Mouse (Mus musculus) T-cell, adult 2 months (primary cell): ENCODE measurements around the gene 2310030G06Rik.

Experiments used
- DNase-seq: peaks from one replicate; pipeline ENCODE4 v3.0.0; 2022; ENCODE audit warnings: low spot score

Gene 2310030G06Rik

DNA sequence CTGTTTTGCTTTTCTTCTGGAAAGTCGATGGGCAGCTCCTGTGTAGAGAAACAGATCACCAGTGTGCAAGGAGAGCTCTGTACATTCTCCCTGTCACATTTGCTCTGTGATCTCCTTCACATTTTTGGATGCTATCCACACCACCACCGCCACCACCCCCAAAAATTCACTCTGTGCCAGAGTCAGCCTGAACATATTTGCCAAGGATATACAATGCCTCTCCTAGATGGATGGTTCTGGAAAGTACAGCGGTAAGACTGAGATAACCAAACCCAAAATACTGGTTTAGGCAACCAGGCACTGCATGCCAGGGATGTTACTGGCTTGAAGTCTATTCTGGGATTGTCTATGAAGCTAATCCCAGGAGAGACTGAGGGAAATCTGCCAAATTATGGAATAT lies 4.1 kb downstream of the 2310030G06Rik start:
- DNase-seq, result no peak

- DNase-seq, result no peak
Measured at GRCm38 (mm10) chr9:50740867-50741784, 5.2 kb downstream of the 2310030G06Rik start.

DNA sequence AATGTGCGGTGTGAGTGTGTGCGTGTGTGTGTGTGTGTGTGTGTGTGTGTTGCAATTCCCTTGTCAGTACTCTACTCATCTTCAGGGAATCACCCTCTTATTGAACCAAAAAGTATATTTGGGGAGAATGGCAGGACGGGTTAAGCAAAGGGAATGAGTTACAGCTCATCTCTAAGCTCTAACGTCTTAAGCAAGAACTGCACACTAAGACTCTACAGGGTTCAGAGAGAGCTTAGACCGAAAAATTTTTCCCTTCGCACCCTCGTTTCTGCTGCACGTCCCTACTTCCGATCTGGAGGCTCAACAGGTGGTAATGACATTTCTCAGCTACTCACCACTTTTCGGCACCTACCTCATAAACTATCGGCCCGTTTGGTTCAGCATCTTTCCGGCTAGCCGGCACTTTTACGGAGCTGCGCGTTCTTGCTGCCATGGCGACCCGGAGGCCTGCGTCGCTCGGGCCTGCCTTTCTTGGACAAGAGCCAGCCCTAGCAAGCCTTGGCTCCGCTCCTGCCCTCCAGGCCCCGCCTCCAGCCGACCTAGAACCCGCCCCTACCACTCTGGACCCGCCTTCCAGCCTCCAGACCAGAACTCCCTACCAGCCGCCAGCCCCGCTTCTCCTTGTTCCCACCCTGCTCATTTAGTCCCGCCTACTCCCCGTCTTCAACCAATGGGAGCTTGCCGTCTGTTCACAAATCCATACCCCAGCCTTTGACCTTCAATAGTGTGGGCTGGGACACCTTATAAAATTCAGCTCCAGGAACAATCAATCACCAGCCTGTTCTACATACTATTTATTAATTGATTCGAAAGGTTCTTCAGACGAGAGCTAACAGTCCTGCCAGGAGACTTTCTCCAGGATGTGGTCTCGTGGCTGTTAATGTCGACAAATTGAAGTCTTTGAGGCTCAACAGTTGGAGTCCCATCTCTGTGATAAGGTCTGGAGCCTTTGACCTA lies 7.1 kb downstream of the 2310030G06Rik start, which contains the start of gene Dixdc1:
Gene Dixdc1, minus strand, starts transcription at position 604 of the 957 bp plus-strand sequence.
- peak; percentile 81 for DNase-seq

- no peak for DNase-seq
Measured at GRCm38 (mm10) chr9:50734989-50735388, 11.3 kb downstream of the 2310030G06Rik start.

- no peak for DNase-seq
Measured at GRCm38 (mm10) chr9:50732560-50732959, 13.8 kb downstream of the 2310030G06Rik start.

- no peak for DNase-seq
Measured at GRCm38 (mm10) chr9:50729600-50729999, 16.7 kb downstream of the 2310030G06Rik start.

DNA sequence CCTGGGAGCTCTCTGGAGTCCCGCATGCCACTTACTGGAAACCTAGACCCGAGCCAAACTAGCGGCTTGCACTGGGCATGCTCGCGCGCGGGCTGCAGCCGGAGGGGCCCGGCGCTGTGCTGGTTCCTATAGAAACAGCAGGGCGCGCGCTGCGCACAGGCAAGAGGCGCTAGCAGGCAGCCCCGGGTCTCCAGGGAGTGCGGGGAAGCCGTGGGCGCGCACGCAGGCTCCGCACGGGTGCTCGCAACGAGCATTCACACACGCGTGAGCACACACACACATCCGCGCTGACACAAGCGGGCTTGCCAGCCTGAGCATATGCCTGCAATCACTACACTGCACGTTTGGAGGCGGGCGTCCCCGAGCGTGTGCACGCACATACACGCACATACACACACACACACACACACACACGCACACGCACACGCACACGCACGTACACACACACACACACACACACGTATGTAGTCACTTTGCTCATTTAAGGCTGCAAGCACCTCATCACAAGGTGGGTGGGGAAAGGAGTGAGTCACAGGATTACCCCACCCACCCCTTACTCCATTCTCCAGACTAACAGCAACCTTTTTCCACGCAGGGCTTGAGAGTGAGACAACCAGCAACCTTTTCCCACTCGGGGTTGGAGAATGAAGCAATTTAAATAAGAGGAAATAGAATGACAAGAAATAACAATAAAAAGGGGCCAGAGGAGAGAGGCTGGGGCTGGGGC lies 18.2 kb downstream of the 2310030G06Rik start:
- peak; percentile 18 for DNase-seq

DNA sequence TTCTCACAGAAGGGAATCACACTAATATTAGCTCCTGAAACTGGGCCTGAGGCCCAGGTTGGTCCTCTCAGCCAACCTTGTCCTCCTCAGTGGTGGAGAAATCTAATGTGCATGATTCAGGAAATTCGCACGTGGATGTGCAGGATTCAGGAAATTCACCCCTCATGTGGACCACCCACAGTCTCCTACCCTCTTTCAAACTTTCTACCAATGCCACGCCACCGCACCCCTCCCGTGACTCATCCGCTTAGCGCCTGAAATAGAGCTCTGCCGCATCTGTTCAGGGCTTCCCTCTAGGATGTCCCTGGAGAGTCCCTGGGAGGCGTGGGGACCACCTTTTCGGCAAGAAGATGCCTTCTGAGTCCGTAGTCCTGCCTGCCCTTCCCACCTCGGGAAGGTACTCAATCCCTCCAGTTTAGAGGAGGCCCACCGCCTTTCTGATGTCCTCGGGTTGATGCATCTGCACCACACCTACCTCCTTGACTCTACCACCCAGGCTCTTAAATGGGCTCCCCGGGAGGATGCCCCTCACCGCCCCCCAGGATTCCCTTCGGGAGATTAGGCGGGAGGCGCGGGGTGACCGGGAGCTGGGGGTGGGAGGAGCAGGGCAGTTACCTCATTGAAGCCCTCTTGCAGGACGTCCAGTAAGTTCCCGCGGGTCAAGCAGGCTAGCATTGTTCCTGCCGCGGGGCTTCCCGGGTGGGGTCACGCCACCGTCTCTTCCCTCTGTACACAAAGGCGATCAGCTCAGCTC lies 19.0 kb downstream of the 2310030G06Rik start:
- DNase-seq, result no peak

DNA sequence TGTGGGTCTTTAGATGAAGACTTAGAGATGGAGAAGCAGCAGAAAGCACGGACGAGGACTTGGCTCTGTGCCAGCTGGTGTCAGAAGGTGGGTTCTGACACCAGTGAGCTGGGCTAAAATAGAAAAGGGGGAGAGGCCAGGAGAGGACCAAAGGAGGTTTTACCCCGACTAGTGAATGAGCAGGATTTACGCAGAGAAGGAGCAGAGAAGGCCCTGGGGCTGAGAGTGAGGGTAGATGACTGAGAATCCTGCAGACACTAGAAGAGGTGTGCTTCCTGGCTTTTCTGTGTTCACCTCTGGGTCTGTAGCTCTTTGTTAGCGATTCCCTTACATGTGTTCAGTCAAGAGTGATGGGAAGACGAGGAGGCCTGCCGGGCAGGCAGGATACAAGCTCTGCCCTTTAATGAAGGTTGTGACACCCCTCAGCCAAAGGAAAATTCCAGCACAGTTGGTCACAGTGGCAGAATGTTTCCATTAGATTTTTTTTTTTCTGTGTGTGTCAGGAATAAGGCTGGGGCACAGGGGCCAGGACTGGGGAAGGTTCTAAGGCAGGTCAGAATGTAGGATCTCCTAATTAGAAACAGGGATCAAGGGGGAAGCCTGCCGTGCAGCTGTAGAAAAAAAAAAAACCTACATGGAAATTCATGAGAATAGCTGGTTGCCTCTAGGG lies 20.3 kb downstream of the 2310030G06Rik start:
- DNase-seq, result no peak

DNA sequence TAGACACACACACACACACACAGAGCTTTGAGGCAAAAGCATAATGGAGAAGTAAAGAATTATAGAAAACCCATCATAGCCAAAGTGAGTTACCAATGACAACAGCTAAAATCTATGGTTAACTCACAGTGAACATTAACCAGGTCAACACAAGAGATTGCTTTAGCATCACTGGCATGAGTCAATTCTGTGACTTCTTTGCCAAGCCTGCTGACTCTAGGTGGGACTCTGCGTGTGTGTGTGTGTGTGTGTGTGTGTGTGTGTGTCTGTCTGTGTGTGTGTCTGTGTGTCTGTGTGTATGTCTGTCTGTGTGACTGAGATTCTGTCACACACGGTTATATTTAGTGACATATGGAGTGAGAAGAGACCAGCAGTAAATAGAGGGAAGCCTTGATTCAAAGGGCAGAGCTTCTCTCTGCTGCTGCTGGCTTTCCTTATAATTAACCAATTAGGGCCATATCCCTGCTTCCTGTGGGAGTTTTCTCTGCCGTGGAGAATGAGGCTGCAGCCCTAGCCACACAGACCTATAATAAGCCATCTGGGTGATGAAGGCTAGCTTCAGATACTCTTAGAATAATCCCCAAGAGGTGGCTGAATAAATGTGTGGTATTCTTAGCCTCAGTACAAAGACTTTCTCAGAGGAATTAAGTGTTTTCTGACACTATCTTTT lies 21.5 kb downstream of the 2310030G06Rik start:
- DNase-seq, result no peak

DNA sequence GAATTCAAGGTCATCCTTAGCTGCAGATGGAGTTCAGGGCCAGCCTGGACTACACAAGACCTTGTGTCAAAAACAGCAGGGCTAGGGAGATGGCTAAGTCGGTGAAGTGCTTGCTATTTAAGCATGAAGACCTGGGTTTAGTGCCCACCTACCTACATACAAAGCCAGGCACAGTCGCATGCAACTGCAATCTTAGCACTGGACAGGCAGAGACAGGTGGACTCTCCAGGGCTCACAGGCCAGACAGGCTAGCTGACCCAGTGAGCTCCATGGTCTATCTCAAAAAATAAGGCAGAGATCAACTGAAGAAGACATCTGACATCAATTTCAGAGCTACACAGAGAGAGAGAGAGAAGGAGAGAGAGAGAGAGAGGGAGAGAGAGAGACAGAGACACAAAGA lies 22.2 kb downstream of the 2310030G06Rik start:
- no peak for DNase-seq

DNA sequence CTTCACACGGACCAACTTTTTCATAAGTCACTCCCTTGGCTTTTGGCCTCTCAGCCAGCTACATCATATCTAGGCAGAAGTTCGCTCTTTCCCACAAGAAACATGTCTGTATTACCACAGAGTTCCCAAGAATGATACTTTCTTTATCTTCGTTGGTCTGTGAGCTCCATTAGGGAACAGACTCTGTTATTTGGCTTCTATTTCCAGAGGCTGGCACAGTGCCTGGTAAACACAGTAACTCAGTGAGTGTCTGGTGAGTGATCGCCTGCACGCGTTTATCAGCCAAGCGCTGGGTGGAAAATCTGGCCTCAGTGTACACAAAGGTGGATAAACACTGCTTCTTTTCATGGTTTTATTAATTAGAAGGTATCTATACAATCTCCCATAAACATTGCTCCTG lies 22.9 kb downstream of the 2310030G06Rik start:
- DNase-seq, result no peak

- DNase-seq, result no peak
Measured at GRCm38 (mm10) chr9:50722451-50722911, 23.9 kb downstream of the 2310030G06Rik start.

GRCm38 (mm10) chr9:50721061-50721460 lies 25.3 kb downstream of the 2310030G06Rik start:
- DNase-seq, result no peak

DNA sequence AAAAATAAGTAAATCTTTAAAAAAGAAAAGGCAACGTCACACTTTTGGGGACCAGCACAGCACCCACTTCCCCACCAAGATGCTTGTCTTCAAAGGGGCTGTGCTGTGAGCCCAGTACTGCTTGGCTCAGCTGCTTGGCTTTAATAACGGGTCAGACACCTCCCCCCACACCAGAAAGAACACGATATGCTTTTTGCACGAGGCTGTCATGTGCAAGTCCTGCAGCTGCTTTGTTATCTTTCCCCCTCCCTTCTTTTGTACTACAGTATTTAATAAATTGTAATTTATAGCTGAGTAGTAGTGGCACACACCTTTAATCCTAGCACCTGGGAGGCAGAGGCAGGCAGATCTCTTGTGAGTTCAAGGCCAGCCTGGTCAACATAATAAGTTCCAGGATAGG lies 27.5 kb downstream of the 2310030G06Rik start:
- DNase-seq, result no peak

DNA sequence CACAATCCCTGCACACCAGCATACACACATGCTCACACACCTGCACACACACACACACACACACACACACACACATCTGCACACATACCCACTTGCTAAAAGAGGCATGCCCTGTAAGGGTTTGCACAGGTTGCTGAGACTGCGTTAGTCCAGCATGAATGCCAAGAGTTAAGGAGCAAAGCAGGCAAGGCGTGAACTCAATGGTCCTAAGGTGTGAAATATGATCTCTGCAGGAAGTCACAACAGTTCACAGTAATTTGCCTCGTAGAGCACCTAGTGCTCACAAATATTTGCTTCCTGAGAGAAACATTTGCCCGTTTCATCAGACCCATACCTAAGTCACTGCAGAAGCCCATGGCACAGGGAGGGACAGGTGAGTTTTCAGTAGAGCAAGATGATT lies 32.1 kb downstream of the 2310030G06Rik start:
- DNase-seq, result no peak

GRCm38 (mm10) chr9:50711337-50711736 lies 35.0 kb downstream of the 2310030G06Rik start:
- no peak for DNase-seq

DNA sequence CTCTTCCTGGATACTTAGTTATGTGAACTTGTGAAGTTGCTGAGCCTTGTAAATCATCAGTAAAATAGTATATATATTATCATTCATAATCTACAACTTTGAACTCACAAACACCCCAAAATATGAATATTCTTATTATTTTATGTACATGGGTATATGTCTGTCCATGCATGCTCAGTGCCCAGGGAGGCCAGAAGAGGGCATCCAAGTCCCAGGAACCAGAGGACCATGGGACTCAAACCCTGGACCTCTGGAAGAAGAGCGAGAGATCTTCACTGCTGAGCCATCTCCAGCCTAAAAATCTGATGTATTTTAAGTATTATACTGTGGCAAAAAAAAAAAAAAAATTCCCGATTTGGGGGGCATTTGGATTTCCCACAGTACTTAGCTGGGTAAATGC lies 37.2 kb downstream of the 2310030G06Rik start:
- no peak for DNase-seq

DNA sequence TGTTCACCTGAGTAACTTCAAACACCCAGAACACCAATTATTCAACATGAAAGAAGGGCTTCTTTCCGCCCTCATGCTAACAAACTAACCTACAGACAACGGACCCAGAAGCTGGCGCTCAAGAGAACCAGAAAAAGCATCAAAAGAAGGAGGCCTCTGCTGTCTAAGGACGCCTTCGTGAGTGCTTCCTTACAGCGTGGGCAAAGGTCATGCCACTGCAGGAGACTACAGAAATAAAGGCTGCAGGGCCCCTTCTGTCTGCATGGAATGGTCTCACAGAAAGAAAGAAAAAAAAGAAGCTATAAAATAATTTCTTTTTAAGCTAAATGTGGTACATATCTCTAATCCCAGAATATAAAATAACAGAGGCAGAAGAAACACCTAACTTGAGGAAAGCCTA lies 41.4 kb downstream of the 2310030G06Rik start:
- no peak for DNase-seq
